Mouse (Mus musculus): ENCODE data around the gene Thoc2. TPM values are rescaled to one million over a fixed set of nuclear protein-coding genes. Genes with fewer than 3 reads are reported as not detected.
"Not testable (repeated sequence)": the region's sequence is repeated elsewhere in the genome, so short reads cannot be mapped to it uniquely, and the experiment has no call there.

Gene Thoc2
- 100 and 108 TPM in 2 replicates for polyA plus RNA-seq (2016; fragmentation: Nextera tagmentation; extraction: Ambion mirVana)

GRCm38 (mm10) chrX:41920574-41920973, at the start of gene Thoc2:
Gene Thoc2, minus strand, starts transcription at chrX:41920674.
- ATAC-seq (ENCODE audit: low FRiP score, low read depth), result no peak
- H3K4me1 ChIP-seq, result no peaks in the 10 kb centered on the region
- H3K4me3 ChIP-seq, result no peak within 1 kb of the TSS
- H3K27ac ChIP-seq, result no peak within 1 kb of the TSS
- no peaks in the 10 kb centered on the region for H3K27me3 ChIP-seq (replicated peaks)
- H3K36me3 ChIP-seq, result no peaks in the 10 kb centered on the region
- H3K9ac ChIP-seq, result no peak within 1 kb of the TSS
- H3K4me2 ChIP-seq (replicated peaks), result no peak within 1 kb of the TSS
- WGBS, result 97% methylated on average over 1 of the region's 1 CpGs
- no peaks in the 10 kb centered on the region for H3K9me3 ChIP-seq

DNA sequence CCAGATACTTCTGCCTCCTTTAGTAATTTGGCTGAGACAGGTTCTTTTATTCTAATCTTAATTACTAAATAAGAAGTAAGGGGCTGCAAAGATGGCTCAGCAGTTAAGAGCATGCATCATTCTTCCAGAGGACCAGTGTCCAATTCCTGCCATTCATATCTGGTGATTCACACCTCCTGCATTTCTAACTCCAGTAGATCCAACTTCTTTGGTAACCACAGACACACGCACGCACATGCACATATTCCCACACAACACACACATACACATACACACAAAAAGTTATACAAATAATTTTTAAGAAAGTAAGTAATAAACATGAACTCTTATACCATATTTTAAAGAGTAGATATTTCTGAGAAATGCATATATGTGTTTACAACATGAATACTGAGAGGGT, 49.6 kb upstream of the Thoc2 start:
- no peak for ATAC-seq (ENCODE audit: low FRiP score, low read depth)
- Histone ChIP-seq H3K9me3 (no peaks in the 10 kb centered on the region), H3K4me3 (no peak overlapping the region), H3K4me1 (no peaks in the 10 kb centered on the region), H3K4me2 (replicated peaks) (no peak overlapping the region), H3K36me3 (no peaks in the 10 kb centered on the region), H3K27me3 (replicated peaks) (no peaks in the 10 kb centered on the region), H3K27ac (no peak overlapping the region), H3K9ac (no peak overlapping the region)
- 97% methylated on average over 2 of the region's 2 CpGs for WGBS

- H3K36me3 ChIP-seq, result no peaks in the 10 kb centered on the region
- no peak overlapping the region for H3K4me2 ChIP-seq (replicated peaks)
- H3K27me3 ChIP-seq (replicated peaks), result no peaks in the 10 kb centered on the region
- WGBS, result 94% methylated on average over 4 of the region's 4 CpGs
- H3K9me3 ChIP-seq, result no peaks in the 10 kb centered on the region
- H3K9ac ChIP-seq, result no peak overlapping the region
- no peak overlapping the region for H3K4me3 ChIP-seq
- no peak overlapping the region for H3K27ac ChIP-seq
- no peaks in the 10 kb centered on the region for H3K4me1 ChIP-seq
- ATAC-seq (ENCODE audit: low FRiP score, low read depth), result no peak
Observed at GRCm38 (mm10) chrX:41969341-41969740, 48.9 kb upstream of the Thoc2 start.

DNA sequence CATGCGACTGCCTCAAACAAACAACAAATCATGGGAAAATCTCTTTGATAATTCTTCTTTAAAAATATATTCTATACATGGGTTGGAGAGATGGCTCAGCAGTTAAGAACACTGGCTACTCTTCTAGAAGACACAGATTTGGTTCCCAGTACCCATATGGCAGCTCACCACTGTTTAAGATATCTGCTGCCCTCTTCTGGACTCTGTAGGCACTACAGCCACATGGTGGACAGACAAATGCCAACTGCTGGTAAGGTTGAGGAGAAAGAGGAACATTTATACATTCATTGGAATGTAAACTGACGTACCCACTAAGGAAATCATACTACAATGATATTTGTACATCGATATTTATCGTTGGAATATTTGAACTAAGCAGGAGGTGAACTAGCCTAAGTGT, 36.7 kb upstream of the Thoc2 start:
- H3K9ac ChIP-seq, result no peak overlapping the region
- no peak overlapping the region for H3K4me2 ChIP-seq (replicated peaks)
- no peaks in the 10 kb centered on the region for H3K27me3 ChIP-seq (replicated peaks)
- 63% methylated on average over 4 of the region's 4 CpGs for WGBS
- H3K9me3 ChIP-seq, result no peaks in the 10 kb centered on the region
- no peaks in the 10 kb centered on the region for H3K36me3 ChIP-seq
- no peak overlapping the region for H3K27ac ChIP-seq
- no peak overlapping the region for H3K4me3 ChIP-seq
- no peaks in the 10 kb centered on the region for H3K4me1 ChIP-seq
- no peak for ATAC-seq (ENCODE audit: low FRiP score, low read depth)

GRCm38 (mm10) chrX:41941840-41942239, 21.4 kb upstream of the Thoc2 start:
- Histone ChIP-seq H3K36me3 (no peaks in the 10 kb centered on the region), H3K4me3 (no peak overlapping the region), H3K27me3 (replicated peaks) (no peaks in the 10 kb centered on the region), H3K9ac (no peak overlapping the region), H3K4me1 (no peaks in the 10 kb centered on the region), H3K9me3 (no peaks in the 10 kb centered on the region), H3K27ac (no peak overlapping the region), H3K4me2 (replicated peaks) (no peak overlapping the region)
- ATAC-seq (ENCODE audit: low FRiP score, low read depth), result no peak
- WGBS, result 88% methylated on average over 5 of the region's 5 CpGs

GRCm38 (mm10) chrX:41931821-41932220, 11.3 kb upstream of the Thoc2 start:
- not testable (repeated sequence) for H3K27me3 ChIP-seq (replicated peaks); H3K4me1 ChIP-seq; H3K27ac ChIP-seq; H3K4me3 ChIP-seq; H3K9me3 ChIP-seq; ATAC-seq (ENCODE audit: low FRiP score, low read depth); H3K4me2 ChIP-seq (replicated peaks); H3K9ac ChIP-seq; H3K36me3 ChIP-seq
- 49% methylated on average over 6 of the region's 6 CpGs for WGBS

- Histone ChIP-seq H3K4me3 (no peak overlapping the region), H3K27me3 (replicated peaks) (no peaks in the 10 kb centered on the region), H3K4me1 (no peaks in the 10 kb centered on the region), H3K4me2 (replicated peaks) (no peak overlapping the region), H3K9me3 (no peaks in the 10 kb centered on the region), H3K36me3 (no peaks in the 10 kb centered on the region), H3K9ac (no peak overlapping the region), H3K27ac (no peak overlapping the region)
- no peak for ATAC-seq (ENCODE audit: low FRiP score, low read depth)
- 83% methylated on average over 5 of the region's 5 CpGs for WGBS
Observed at GRCm38 (mm10) chrX:41924708-41925107, 4.2 kb upstream of the Thoc2 start.

DNA sequence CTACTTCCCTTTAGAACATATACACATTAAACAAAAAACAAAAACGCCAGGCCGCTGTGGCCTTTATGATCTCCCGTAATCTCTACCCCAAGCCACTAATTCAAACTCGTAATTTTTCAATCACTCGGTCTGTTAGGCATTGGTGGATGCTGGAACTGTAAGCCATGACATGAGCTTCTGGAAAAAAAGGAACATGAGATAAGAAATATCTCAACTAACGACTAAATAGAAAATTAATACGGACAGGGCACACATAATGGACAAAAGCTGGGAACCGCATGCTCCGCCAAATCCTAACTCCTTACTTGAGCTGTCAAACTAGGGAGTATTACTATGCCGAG, 8.4 kb downstream of the Thoc2 start:
- H3K4me3 ChIP-seq, result peak overlapping the region; percentile 60; the same call in 1 of the 2 replicates
- no peak overlapping the region for H3K9ac ChIP-seq
- no peaks in the 10 kb centered on the region for H3K9me3 ChIP-seq
- H3K4me1 ChIP-seq, result no peaks in the 10 kb centered on the region
- H3K27ac ChIP-seq, result no peak overlapping the region
- H3K4me2 ChIP-seq (replicated peaks), result peak overlapping the region; percentile 39; the same call in 1 of the 2 replicates
- ATAC-seq (ENCODE audit: low FRiP score, low read depth), result peak; percentile 4; the same call in 1 of the 2 replicates
- H3K27me3 ChIP-seq (replicated peaks), result no peaks in the 10 kb centered on the region
- no peaks in the 10 kb centered on the region for H3K36me3 ChIP-seq
- 45% methylated on average over 10 of the region's 10 CpGs for WGBS

GRCm38 (mm10) chrX:41911390-41912060, 8.9 kb downstream of the Thoc2 start:
- H3K4me2 ChIP-seq (replicated peaks), result peak overlapping the region; percentile 63
- no peaks in the 10 kb centered on the region for H3K4me1 ChIP-seq
- H3K27ac ChIP-seq, result peak overlapping the region; percentile 74
- WGBS, result 17% methylated on average over 51 of the region's 59 CpGs
- H3K9ac ChIP-seq, result peak overlapping the region; percentile 73
- no peaks in the 10 kb centered on the region for H3K27me3 ChIP-seq (replicated peaks)
- peak overlapping the region; percentile 60 for H3K4me3 ChIP-seq
- peak; percentile 98 for ATAC-seq (ENCODE audit: low FRiP score, low read depth)
- H3K9me3 ChIP-seq, result no peaks in the 10 kb centered on the region
- no peaks in the 10 kb centered on the region for H3K36me3 ChIP-seq

DNA sequence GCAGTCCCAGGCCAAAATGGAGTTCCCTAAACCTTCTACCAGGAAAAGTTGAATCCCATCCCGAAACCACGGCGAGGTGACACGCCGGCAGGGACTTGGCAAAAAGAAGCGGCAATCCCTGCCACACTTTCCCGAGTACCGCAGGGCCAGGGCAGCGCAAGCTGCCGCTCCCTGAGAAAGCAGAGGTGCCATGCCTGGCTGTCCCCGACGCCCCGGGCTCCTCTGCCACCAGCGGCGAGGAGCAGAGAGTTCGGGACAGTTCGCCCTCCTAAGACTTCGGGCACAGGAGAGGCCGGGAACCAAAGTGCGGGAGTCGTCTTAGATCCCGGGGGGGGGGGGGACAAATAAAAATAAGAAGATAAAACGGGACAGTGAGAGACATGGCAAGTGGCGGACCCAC, 9.5 kb downstream of the Thoc2 start:
- Histone ChIP-seq H3K4me1 (no peaks in the 10 kb centered on the region), H3K9me3 (no peaks in the 10 kb centered on the region), H3K36me3 (no peaks in the 10 kb centered on the region), H3K27me3 (replicated peaks) (no peaks in the 10 kb centered on the region), H3K9ac (peak overlapping the region; percentile 73), H3K27ac (peak overlapping the region; percentile 74; the same call in 1 of the 2 replicates), H3K4me3 (peak overlapping the region; percentile 60), H3K4me2 (replicated peaks) (peak overlapping the region; percentile 63)
- 23% methylated on average over 24 of the region's 24 CpGs for WGBS
- peak; percentile 48 for ATAC-seq (ENCODE audit: low FRiP score, low read depth)

GRCm38 (mm10) chrX:41910471-41910870, 10.0 kb downstream of the Thoc2 start:
- ATAC-seq (ENCODE audit: low FRiP score, low read depth), result no peak
- H3K27me3 ChIP-seq (replicated peaks), result no peaks in the 10 kb centered on the region
- WGBS, result 16% methylated on average over 9 of the region's 9 CpGs

GRCm38 (mm10) chrX:41884759-41885505, 35.5 kb downstream of the Thoc2 start:
- no peaks in the 10 kb centered on the region for H3K27me3 ChIP-seq (replicated peaks)
- H3K4me3 ChIP-seq, result no peak overlapping the region
- 69% methylated on average over 4 of the region's 4 CpGs for WGBS
- ATAC-seq (ENCODE audit: low FRiP score, low read depth), result no peak
- H3K9ac ChIP-seq, result no peak overlapping the region
- H3K27ac ChIP-seq, result no peak overlapping the region
- no peaks in the 10 kb centered on the region for H3K36me3 ChIP-seq
- no peaks in the 10 kb centered on the region for H3K4me1 ChIP-seq
- no peaks in the 10 kb centered on the region for H3K9me3 ChIP-seq
- no peak overlapping the region for H3K4me2 ChIP-seq (replicated peaks)

More at GRCm38 (mm10) chrX:41910471-41910870, 10.0 kb downstream of the Thoc2 start:
- Histone ChIP-seq H3K4me3 (peak overlapping the region; percentile 60), H3K27ac (no peak overlapping the region), H3K9ac (peak overlapping the region; percentile 73), H3K9me3 (no peaks in the 10 kb centered on the region), H3K4me2 (replicated peaks) (peak overlapping the region; percentile 63), H3K4me1 (no peaks in the 10 kb centered on the region), H3K36me3 (no peaks in the 10 kb centered on the region)
